Mouse (Mus musculus): Measurements from ENCODE around the gene Pak2.

Gene Pak2

GRCm38 (mm10) chr16:31993946-31994345 is 85.2 kb downstream of the Pak2 start:
- DNase-seq: no peak

- DNase-seq: no peak
Measured at GRCm38 (mm10) chr16:31993195-31993594, 85.9 kb downstream of the Pak2 start.

- DNase-seq: no peak
Measured at GRCm38 (mm10) chr16:31992039-31992438, 87.1 kb downstream of the Pak2 start.

GRCm38 (mm10) chr16:31980946-31981345 is 98.2 kb downstream of the Pak2 start:
- no peak for DNase-seq

GRCm38 (mm10) chr16:31979501-31979900 is 99.6 kb downstream of the Pak2 start:
- no peak for DNase-seq

GRCm38 (mm10) chr16:31975258-31975657 is 103.9 kb downstream of the Pak2 start:
- no peak for DNase-seq

Data from thymus, adult 18-20 months (tissue).